Mouse (Mus musculus): ENCODE results near the gene Fktn.

Gene Fktn

GRCm38 (mm10) chr4:53825821-53826605, 112.2 kb downstream of the Fktn start, which contains the start of gene Tmem38b:
Gene Tmem38b, plus strand, starts transcription at chr4:53826045.
- peak; percentile 57 to 62 for DNase-seq (ENCODE audit: low spot score in 2 of 2)

DNA sequence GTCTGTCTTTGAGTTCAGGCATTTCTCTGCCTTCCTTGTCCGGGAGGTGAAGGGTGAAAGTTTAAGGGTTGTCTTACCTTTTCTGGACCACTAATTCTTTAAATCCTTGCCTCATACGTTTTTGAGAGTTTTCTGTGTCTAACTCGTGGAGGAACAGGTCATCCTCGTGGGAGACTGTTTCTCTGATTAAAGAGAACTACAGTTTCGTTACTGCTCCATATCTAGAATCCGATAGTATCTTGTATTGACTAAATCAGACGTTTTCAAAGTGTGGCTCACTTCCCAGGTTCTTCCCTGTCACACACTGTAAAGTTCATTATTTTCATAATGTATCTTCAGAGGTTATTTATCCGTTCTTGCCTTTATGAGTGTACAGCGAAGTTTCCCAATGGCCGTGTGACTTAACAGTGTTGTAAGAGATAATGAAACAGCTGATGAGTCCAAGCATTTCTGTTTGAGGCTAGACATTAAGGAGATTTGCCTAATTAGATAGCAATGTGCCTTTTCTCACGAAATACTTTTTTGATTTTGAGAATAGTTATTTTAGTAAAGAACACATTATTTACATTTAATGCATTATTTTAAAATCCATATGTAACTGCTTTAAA, 112.9 kb downstream of the Fktn start:
- no peak for DNase-seq (ENCODE audit: low spot score in 2 of 2)

All from right cerebral cortex, adult 2 months (tissue).